Mouse (Mus musculus) neural tube, embryonic 10.5 days (tissue): ENCODE measurements around the gene Fam169b.
"Not testable (repeated sequence)": the region's sequence is repeated elsewhere in the genome, so short reads cannot be mapped to it uniquely, and the experiment has no call there.

Source experiments
- DNase-seq: peaks from one replicate; pipeline ENCODE4 v3.0.0-alpha.2; 2017; ENCODE audit warnings: low spot score; ENCODE audit errors: extremely low spot score

Gene Fam169b

GRCm38 (mm10) chr7:68264028-68264453, 9.6 kb upstream of the Fam169b start, which contains the start of gene Pgpep1l:
Gene Pgpep1l, minus strand, starts transcription at chr7:68264233.
- DNase-seq: peak; percentile 42

- DNase-seq: peak; percentile 34
These were observed 9.1 kb upstream of the Fam169b start for GRCm38 (mm10) chr7:68264531-68264930.

- DNase-seq: no peak
These were observed 8.2 kb upstream of the Fam169b start for GRCm38 (mm10) chr7:68265391-68265790.

GRCm38 (mm10) chr7:68266691-68267090, 6.9 kb upstream of the Fam169b start:
- no peak for DNase-seq

- no peak for DNase-seq
These were observed 3.1 kb upstream of the Fam169b start for GRCm38 (mm10) chr7:68270551-68270950.

- DNase-seq: no peak
These were observed 1.8 kb upstream of the Fam169b start for GRCm38 (mm10) chr7:68271816-68272215.

- no peak for DNase-seq
These were observed 1.0 kb upstream of the Fam169b start for GRCm38 (mm10) chr7:68272607-68273006.

GRCm38 (mm10) chr7:68274218-68274617, 579 bp downstream of the Fam169b start:
- no peak for DNase-seq

GRCm38 (mm10) chr7:68274951-68275350, 1.3 kb downstream of the Fam169b start:
- no peak for DNase-seq

GRCm38 (mm10) chr7:68275445-68275837, 1.8 kb downstream of the Fam169b start:
- not testable (repeated sequence) for DNase-seq

GRCm38 (mm10) chr7:68275838-68276731, 2.4 kb downstream of the Fam169b start:
- no peak for DNase-seq

GRCm38 (mm10) chr7:68277054-68277896, 3.6 kb downstream of the Fam169b start:
- peak; percentile 37 for DNase-seq

GRCm38 (mm10) chr7:68277897-68278270, 4.2 kb downstream of the Fam169b start:
- DNase-seq: no peak

GRCm38 (mm10) chr7:68278385-68278784, 4.7 kb downstream of the Fam169b start:
- no peak for DNase-seq

GRCm38 (mm10) chr7:68278908-68279307, 5.3 kb downstream of the Fam169b start:
- no peak for DNase-seq

- DNase-seq: no peak
These were observed 5.8 kb downstream of the Fam169b start for GRCm38 (mm10) chr7:68279481-68279880.

- no peak for DNase-seq
These were observed 6.8 kb downstream of the Fam169b start for GRCm38 (mm10) chr7:68280352-68280869.

- no peak for DNase-seq
These were observed 7.7 kb downstream of the Fam169b start for GRCm38 (mm10) chr7:68281341-68281740.

GRCm38 (mm10) chr7:68282304-68283132, 8.9 kb downstream of the Fam169b start:
- DNase-seq: no peak

- not testable (repeated sequence) for DNase-seq
These were observed 9.5 kb downstream of the Fam169b start for GRCm38 (mm10) chr7:68283133-68283520.

GRCm38 (mm10) chr7:68283776-68284175, 10.1 kb downstream of the Fam169b start:
- no peak for DNase-seq
